Mouse (Mus musculus): ENCODE measurements around the gene Dlgap1. TPM values are rescaled to one million over a fixed set of nuclear protein-coding genes. Genes with fewer than 3 reads are reported as not detected.

Dlgap1 gene
- total RNA-seq, 2 experiments from 2014 or later, result 497 to 553 TPM

DNA sequence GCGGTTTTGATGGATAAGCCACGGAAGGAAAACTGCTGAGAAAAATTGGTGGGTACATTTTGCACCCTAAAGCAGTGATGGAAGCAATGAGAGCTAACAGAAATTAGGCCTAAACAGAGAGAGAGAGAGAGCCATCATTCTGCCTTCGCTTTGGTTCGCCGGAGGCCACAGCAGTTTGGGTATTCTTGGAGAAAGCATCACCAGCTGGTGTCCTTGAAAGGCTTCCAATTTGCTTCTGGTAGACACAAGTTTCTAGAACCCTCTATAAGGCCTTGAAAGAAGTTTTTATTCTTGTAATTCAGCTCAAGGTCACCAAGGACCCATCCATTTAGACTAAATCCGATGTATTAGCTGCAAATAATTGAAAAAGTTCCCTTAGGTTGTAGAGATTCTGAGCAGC lies 205.0 kb downstream of the Dlgap1 start:
- DNase-seq, result no peak

DNA sequence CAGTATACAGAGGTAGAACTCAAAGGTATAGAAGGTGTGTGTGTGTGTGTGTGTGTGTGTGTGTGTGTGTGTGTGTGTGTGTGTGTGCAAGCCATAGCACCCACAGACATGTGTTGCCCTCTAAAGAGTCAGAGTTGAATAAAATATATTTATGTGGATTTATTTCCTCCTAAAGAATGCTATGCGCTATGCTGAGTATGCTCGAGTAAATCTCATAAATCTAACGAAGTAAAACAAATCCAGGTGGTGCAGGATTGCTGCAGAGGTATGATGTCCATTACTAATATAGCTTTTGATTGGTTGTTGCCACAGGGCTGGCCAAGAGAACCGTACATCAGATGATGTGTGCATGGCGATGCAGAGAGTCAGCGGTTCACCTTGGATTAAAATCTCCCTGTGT lies 222.4 kb downstream of the Dlgap1 start:
- DNase-seq, result no peak

DNA sequence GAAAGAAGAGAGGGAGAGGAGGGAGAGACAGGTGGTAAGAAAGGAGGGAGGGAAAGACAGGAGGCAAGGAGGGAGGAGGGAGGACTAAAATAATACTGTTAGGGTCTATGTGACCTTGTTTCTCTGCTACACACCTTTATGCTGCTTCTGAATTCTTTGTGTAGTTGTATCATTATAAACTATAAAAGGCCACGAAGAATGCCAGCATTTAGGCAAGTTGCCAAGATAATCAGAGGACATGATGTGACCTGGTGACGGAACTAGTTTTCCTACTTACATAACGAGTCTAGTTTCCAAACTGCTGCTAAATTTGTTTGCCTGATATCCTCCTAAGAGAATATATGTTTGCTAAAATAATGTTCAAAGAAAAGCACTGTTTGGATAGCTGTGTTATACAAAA lies 254.0 kb downstream of the Dlgap1 start:
- no peak for DNase-seq

DNA sequence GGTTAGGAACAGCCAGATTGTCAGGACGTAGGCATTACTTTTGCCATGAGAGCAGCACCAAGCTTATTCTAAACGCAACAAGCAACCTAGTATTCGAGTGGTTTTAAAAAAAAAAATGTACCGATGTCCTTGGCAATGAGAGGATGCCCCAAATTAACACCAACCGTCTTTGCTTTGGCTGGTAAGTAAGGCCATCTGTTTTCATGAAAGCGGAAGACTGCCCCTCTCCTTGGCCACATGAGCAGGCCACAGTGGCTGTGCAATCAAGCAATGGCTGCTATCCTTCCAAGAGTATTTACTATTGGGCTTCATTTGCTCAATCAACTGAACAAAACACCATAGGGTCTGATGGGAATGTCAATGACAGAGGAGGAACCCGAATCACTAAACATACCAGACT lies 278.5 kb downstream of the Dlgap1 start:
- no peak for DNase-seq

DNA sequence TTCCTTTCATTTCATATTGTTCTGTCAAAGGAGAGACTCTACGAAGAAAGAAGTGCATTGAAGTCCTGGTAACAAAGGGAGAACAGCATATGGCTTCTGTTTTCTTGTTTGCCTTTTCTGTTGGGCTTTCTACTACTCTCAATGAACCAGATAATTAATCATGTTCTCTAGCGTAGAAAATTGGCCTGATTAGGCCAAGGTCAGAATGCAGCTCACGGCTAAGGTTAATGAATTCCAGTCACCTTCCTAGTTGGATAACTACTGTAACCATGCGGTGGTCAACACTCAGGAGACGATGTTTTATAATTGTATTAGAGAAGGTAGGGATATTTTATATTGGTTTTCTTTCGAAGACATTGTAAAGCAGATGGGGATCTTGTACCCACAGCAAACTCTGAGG lies 279.4 kb downstream of the Dlgap1 start:
- no peak for DNase-seq

DNA sequence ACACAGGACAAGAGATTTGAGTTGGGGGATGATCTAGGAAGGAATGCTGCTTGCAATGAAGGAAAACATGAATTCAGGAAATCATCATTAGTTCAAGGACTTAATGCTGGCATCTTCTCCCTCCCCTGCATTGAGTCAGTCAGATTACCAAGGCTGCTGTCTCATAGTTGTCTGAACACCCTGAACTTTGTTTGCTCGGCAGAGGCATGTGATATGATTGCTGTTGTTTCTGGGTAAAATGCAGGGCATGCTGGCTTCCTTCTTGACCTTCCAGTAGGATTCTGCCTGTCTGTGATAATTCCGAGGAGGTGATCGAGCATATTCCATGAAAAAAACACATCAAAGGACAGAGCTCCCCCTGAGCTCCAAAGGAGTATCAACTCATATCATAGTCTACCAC lies 283.6 kb downstream of the Dlgap1 start:
- DNase-seq, result no peak

DNA sequence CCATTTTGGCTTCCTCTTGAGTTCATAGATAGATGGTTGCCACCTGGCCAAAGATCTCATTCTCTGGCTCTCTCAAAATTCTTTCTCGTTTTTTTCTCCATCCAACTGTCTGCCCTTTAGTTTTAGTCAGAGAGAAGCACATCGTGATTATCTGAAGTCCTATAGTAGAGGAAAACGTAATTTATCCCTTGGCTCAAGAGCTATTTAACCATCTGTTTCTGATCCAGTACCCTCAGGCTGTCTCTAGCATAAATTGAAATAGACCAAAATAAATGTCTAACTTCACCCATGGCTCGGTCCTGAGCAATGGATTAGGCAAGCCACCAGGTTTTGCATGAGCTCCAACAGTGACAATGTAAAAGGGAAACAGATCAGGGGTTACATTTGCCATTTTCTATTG lies 287.5 kb downstream of the Dlgap1 start:
- DNase-seq, result no peak

DNA sequence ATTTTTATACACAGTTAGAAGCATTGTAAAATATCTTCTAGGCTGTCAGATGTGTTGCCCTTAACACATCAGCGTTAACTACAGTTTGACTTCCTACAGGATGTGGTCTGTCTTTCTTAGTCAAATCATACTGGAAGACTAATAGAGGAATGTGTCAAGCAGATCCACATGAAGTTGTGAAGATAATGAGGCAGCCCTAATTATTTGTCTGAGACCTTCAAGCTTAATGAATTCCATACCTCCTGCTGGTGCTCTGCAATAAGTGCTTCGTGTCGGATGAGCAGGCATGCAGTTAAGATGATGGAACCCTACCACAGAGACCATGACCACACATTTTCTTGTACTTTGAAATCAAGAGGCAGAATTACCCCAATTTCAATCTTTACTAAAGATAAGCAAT lies 294.3 kb downstream of the Dlgap1 start:
- no peak for DNase-seq

DNA sequence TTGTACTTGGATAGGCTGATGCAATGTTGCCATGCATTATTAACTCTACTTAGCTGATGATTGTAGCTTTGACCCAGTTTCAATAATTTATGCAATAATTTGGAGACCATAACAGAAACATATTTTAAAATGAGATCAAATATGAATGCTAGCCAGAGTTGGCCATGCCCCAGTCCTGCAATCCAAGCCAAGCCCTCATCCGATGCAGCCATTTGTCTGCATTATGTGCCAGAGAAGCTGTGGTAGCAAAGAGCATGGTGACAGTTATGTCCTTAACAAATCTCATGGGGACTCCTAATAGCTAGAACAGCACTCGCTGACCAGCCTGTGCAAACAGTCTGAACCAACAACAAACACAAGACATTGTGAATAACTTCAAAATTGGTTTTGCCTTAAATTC lies 303.3 kb downstream of the Dlgap1 start:
- no peak for DNase-seq

DNA sequence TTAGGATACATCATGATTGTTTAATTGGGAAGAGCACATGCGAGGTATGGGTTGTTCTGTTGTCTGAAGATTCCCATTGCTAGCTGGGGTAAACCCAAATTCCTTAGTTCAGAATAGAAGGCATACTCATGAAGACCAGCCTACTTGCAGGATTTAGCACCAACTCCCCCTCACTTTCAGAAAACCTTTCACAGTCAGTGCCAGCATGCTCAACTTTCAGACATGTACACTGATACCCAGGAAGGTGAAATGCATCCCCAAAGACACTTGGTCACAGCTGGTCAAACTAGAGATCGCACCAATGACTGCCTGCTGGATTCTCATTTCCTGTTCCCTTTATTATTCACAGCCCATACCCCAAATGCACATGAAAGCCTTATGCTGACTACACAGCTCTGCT lies 318.8 kb downstream of the Dlgap1 start:
- no peak for DNase-seq

DNA sequence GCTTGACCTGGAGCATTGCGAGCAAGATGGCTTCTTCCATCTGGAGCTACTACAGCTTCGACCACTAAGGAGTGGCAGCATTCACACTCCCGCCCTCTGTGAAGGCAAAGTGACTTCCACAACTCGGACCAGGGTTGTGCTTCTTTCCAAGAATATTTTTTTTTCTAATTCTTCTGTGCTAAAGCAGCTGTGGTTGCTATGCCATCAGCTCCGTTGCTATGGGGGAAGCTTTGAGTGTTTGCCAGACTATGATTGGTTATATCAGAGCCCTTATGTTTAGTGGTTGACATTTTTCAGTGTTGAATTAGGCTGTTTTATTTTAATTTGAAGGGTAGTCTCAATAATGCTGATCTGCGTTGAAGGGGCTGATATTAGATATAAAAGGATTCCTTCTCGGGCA lies 325.2 kb downstream of the Dlgap1 start:
- peak; percentile 50 to 54 for DNase-seq

DNA sequence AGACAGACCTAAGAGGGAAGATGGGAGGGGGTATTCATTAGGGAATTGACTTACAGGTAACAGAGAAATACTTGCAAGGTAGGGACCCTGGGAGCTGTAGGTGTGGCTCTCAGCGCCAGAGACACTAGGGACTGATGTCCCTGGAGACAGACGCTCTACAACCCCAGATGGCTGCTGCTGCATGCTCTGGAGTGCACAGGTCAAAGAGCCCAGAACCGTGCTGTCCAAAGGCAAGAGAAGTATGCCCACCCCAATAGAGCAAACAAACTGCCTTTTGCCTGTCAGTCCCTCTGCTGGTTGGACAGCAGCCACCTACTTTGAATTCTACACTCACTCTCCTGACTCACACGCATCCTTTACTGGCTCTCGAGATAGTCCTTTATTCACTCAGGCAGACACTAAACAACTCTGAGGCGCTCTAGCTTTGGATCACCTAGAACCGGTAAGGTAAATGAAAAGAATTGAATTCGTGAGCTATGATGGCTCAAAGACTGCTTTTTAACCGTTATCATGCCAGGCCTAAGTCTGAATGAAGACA lies 333.1 kb downstream of the Dlgap1 start:
- DNase-seq, result no peak

DNA sequence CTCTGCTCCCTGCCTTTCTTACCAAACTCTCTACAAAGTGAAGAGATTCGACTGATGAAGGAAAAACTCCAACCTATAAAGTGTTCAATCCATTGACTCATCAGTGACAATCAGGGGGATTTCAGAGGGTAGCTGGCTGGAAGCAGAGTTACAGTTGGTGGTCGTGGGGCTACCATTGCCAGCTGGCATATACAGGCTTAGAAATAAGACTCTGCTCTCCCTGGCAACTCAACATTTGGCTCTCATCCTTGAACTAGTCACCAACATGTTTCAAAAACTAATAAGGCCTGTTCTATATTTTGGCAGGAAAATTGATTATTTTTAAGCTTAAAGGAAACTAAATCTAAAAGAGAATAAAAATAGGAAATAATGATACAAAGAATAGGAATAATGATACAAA lies 333.8 kb downstream of the Dlgap1 start:
- DNase-seq, result no peak

DNA sequence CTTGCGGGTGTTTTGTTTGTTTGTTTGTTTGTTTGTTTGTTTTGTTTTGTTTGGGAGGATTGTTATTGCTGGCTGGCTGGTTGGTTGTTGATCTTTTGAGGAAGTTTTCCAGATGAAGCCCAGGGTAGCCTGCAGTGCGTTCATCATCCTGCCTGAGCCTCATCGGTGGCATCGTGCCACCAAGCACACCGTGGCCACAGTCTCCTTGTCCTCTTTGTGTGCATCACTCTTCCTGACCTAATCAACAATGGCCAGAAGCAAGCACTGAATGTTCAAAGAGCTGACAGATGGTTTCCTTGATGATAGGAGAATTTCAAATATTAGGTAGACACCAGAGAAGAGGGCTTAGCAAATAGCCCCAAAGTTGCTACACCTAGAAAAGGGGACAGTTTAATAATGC lies 336.1 kb downstream of the Dlgap1 start:
- DNase-seq, result no peak

DNA sequence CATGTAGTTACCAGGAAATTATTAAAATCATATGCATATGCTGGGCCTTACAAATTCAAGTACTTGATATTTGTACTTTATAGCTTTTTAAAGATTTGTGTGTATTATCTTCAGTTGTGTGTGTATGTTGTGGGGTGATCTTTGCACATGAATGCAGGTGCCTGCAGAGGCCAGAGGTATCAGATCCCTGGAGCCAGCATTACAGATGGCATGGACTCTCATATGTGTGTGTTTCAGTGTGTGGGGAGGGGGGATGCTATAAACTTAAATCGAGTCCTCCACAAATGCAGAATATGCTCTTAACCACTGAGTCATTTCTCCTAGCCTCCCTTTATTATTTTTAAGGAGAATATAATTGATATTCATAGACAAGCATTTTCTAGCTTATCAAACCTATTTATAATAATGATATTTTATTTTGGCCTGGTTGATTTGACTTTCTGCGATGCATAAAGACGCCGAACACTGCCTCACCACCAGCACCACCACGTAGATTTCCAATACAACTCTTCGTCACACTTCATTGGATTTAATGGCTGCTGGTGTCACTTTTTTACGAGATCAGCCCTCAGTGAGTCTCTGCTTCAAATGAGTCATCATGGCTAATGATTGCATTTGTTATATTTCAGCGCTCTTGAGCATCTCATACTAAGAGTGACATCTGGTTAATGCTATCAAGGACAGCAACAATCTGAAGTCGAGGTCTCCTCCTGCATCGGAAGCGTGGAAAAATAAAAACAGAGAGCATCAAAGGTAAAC lies 338.7 kb downstream of the Dlgap1 start:
- DNase-seq, result no peak

DNA sequence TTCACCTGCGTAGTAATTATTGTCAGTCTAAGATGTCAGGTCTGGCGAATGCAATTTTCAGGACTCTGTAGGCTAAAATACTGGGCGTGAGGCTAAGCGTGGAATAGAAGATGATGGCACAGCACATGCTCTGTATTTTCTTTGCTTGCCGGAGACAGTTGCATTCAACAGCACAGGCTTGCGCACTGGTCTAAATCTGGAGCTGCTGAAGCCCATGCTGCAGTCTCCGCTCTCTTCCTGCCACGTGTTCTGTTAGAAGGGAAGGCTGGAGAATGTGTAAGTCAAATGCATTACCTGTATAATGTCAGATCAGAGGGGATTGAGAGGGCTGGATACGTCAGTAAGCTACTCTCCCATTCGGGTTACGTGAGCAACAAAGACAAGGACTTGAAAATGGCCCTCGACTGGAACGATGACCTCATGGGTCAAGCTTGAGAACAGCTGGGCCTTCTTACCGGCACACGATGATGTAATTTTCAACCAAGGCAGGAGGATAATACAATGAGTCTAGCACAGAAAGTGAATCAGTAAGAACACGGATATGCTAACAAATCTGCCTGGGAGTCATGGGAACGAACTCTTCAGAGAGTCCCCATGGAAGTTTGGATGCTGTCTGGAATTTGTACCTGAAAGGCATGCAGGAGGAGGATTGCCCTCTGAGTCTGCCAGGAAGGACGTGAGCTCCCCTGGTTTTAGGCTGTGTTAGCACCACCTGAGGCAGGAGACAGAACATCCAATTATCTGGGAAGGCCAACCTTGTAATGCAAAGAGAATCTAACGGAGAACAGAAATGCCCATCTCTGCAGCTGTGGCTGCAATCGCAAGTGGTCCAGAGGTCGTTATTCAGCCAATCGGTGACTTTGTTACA lies 339.7 kb downstream of the Dlgap1 start:
- no peak for DNase-seq

DNA sequence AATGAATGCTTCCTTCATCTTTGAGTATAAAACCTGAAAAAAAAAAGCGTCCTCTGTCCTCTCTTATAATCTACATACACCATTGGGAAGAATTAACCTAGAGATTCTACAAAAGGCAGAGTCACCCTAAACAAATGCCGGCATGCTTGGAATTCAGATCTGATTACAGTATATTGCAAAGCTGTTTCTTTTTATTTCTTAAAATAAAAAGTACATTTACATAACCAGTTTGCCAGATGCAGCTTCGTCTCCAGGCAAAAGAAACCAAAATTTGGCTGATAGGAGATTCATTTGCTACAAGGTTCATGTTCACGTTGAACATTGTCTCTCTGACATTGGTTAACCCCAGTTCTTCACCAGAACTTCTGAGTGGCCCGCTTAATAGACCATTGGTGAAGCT lies 347.5 kb downstream of the Dlgap1 start:
- DNase-seq, result no peak

DNA sequence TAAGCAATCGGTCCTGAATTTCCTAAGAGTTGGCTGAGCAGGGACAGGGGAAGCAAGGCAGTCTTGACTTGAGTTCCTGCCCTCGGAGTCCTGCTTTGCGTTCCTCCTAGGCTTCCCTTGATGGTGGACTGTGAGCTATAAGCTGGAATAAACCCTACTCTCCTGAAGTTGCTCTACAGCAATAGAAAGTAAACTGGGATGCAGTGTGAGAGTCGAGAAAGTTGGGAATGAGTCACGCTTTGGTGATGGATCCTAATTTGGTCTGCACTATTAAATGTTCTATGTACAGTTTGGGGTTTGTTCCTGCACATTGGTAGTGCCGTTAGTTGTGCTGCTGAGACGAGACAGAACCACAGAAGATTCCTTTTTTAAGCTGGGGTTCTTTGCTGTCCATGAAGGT lies 348.9 kb downstream of the Dlgap1 start:
- no peak for DNase-seq

DNA sequence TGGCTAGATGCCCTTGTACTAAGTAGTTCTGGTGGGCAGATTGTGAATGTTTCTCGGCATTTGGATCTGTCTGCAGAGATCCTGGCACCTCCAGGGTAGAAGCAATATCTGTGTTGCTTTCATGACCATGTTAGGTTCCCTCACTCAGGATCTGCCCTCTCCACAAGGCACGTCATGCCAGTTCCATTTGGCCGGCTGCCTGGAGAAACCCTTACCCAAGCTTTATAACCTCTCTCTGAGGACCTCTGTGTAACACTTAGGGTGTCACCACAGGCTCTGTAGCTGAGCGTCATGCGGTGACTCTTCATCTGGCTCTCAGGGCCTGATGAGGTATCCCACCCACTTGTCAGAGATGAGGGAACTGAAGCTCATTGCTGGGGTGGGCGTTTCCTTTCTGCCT lies 353.1 kb downstream of the Dlgap1 start:
- DNase-seq, result no peak

DNA sequence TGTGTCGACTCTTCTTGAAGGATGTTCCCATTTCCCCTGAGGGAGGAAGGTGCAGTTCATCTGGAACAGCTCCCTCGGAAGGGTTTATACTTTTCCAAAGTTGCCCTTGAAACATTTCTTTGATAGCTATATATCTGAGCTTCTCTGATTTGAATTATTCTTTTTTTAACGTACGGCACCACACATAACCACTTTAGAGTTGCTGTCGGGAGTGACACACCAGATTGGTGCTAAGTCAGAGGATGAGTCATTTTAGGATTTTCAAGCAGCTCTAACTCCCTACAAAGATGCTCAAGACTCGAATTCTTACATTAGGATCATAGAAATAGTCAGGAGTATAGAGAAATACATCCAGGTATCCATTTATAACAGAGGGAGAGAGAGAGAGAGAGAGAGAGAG lies 364.6 kb downstream of the Dlgap1 start:
- DNase-seq, result no peak

DNA sequence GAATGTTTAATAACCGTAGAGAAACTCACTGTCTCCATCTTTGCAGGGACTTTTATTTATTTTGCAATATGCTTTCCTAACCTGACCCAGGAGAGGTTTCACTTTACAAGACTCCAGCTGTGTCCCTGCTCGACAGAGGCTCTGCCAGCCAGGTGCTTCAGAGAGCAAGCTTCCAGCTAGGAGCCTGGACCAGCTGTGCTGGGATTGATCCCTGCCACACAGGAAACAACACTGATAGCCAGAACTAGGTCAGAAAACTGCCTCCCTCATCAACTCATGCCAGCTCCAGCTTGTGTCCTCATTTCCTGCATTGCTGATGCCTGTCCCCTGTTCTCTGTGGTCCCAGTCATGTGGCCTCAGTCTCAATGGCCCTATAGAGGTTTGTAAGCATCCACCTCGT lies 365.3 kb downstream of the Dlgap1 start:
- DNase-seq, result peak in 1 of 2 experiments; percentile 16

DNA sequence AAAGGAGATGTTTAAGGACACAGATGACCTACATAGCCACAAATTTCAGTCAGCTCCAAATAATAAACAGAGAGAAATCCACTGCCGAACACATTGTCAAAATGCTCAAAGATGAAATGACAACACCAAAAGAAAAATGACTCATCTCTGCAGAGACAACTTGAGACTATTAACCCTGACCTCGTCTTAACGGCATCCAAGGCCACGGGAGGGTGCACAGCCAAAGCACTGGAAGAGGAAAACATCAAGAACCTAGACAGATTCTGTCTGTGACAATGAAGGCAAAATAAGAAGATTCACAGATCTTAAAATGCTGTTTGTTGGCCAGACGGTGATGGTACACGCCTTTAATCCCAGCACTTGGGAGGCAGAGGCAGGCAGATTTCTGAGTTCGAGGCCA lies 370.9 kb downstream of the Dlgap1 start:
- no peak for DNase-seq

DNA sequence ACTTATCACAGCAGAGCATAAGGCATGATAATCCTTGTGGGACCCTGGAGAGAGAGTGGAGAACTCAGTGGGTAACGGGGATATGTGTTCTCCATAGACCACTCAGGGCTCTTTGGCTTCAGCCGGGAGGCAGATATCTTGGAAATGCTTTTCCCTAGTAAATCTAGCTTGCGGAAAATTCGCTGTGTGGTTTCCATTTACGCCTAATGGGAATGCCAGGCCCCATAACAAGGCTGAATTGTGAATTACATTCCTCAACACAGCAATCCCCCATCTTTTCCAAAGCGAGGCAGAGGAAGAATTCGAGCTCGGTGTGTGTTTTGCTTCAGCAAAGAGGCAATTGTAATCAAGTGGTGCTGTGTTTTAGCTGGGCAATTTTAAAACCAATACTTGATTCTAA lies 372.4 kb downstream of the Dlgap1 start:
- DNase-seq, result no peak

DNA sequence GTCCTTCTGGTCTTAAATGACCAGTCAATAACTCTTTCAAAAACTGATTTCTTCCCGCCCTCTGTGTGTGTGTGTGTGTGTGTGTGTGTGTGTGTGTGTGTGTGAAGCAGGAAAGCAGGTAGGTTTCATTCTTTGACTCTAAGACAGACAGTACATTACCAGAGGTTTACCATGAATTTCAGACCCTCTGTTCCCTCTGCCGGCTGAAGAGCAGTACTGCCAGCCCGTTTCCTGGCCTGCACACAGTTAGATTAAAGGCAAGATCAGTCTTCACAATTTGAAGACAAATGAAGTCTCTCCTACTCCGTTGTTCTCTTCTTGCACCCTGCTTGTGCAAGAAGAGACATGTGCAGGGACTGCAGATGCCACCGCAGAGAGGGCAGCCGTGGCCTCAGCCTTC lies 373.0 kb downstream of the Dlgap1 start:
- DNase-seq, result peak; percentile 22 to 35

Measured in layer of hippocampus, postnatal 36 days (tissue).